Mouse (Mus musculus) gastrocnemius, postnatal 14 days (tissue): ENCODE measurements around the gene Dcbld2. TPM values are rescaled to one million over a fixed set of nuclear protein-coding genes. Genes with fewer than 3 reads are reported as not detected.
"Not testable (repeated sequence)": the region's sequence is repeated elsewhere in the genome, so short reads cannot be mapped to it uniquely, and the experiment has no call there.

Source experiments
- DNase-seq: peaks from one replicate; pipeline ENCODE4 v3.0.0; 2021; ENCODE audit warnings: mixed read lengths
- intact Hi-C: fragments of 180-260 bp; cut with DNase I; formaldehyde crosslinking; loops from one replicate; pipeline ENCODE4 v1.15.1; 2025; ENCODE audit warnings: low total_unique reads
- total RNA-seq, 2 experiments: library from RNA; stranded (reverse); gene quantifications; 2 replicates each; pipeline ENCODE4 v1.2.3; 2021

Gene Dcbld2
- total RNA-seq, 2 experiments from 2014 or later = 8.6 to 12.9 TPM

DNA sequence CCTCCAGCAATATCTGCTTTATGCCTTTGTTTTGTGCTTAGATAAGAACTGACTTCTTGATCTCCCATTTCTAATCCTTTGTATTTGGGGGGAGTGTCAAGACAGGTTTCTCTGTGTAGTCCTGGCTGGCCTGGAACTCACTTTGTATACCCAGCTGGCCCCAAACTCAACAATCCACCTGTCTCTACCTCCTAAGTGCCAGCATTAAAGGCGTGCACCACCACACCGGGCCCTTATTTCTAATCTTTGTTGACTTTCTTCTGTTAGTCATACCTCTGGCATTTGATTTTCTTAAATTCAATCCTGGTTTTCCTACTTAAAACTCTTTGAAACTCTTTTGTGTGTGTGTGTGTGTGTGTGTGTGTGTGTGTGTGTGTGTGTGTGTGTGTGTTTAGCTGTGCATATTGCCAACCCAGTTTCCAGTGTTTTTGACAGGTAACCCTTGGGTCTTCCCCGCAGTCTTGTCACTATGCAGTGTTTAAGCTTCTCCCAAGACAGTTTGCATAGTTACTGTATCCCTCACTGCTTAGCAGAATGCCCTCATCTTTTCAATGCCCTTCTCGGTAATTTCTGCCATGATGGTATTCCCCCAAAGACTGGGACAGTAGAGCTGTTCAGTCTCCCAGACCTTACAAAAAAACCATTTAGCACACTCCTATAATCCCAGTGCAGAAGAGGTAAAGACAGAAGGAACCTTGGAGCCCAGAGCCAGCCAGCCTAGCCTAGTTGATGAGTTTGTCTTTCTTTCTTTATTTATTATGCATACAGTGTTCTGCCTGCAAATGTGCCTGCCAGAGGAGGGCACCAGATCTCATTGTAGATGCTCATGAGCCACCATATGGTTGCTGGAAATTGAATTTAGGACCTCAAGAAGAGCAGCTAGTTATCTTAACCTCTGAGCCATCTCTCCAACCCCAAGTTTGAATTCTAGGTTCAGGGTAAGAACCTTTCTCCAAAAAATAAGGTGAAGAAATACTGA lies 38.3 kb downstream of the Dcbld2 start:
- no peak for DNase-seq
- intact Hi-C loops = no loop called here

DNA sequence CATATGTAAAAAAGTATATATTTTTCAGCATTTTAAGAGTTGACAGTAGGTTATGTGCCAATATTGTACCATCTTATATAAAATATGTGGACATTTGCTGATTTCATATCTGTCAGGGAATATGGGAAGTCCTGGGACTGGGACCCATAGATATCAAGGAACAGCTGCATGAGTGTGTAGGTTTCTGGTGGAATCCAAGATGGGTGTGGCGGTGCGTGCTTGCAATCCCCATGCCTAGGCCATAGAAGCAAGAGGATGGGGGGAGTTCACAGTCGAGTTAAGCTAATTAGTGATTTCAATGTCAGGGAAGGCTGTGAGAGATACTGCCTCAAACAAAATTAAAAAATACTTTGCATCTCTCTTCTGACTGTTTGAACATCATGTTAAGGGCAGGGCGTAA lies 40.8 kb downstream of the Dcbld2 start:
- intact Hi-C loops = no loop called here
- DNase-seq = no peak

DNA sequence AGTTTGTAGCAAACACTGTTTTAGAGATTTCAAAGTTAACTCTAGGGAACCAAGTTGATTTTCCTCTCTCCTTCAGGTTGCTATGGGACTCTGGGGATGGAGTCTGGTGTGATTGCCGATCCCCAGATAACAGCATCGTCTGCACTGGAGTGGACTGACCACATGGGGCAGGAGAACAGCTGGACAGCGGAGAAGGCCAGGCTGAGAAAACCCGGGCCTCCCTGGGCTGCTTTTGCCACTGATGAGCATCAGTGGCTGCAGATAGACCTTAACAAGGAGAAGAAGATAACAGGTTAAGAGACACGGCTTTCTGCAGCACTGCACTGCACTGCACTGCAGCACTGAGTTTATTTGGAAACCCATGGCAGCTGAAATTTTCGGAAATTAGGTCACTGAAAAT lies 42.4 kb downstream of the Dcbld2 start:
- intact Hi-C loops = loop anchor here (5.0 kb wide), 2 partner anchors 148 to 177 kb away; no protein-coding TSS in a partner anchor
- no peak for DNase-seq

DNA sequence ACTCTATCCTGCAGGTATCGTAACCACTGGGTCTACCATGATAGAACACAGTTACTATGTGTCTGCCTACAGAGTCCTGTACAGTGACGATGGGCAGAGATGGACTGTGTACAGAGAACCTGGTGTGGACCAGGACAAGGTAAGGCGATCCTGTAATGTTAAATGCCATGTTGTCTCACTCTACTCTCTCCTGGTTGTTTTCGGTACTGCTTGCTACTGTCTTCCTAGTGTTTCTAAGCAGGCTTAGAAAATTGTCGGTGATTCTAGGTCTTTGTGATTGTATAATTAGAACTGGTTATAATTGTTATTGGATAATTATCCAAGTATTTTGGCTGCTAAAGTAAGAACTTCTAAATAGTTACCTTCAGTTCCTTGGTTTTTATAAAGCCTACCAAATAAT lies 43.4 kb downstream of the Dcbld2 start:
- intact Hi-C loops = loop anchor here (5.0 kb wide), 2 partner anchors 149 to 176 kb away; no protein-coding TSS in a partner anchor
- DNase-seq = no peak

DNA sequence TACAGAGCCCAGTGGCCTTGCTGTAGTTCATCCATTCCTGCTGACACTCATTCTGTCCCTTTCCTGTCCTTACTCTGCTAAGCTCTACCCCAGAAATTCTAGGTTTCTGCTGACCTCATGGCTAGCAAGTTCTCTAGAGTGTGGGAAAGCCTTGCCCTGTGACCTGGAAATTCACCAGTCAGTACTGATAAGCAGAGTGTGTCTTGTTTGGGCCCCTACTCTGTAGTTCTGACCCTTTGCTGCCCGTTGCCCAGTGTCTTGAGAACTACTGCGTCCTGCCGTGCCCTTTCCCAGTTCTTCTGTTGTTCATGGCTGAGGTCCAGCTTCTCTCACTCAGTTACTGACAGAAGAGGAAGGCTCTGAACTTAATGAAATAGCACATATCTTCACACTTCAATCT lies 44.9 kb downstream of the Dcbld2 start:
- intact Hi-C loops = loop anchor here (5.0 kb wide), 2 partner anchors 151 to 174 kb away; no protein-coding TSS in a partner anchor

DNA sequence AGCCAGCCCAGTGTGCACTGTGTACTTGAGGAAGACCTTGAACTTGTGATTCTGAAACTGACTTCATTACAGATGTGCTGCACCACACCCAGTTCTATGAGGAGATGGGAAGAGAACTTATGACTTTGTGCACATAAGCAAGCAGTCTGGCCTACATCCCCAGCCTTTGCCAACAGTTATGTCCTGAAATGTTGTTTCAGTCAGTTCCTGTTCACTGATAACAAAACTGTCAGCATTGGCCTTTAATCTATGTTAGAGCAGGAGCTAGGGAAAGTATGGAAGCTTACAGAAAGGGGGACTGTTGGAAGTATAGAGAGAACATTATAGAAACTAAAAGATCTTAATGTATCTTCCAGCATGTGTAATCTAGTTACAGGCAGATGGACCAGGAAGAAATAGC lies 45.6 kb downstream of the Dcbld2 start:
- intact Hi-C loops = loop anchor here (5.0 kb wide), 2 partner anchors 152 to 173 kb away; no protein-coding TSS in a partner anchor
- no peak for DNase-seq

More for the DNA sequence above, 44.9 kb downstream of the Dcbld2 start:
- no peak for DNase-seq

DNA sequence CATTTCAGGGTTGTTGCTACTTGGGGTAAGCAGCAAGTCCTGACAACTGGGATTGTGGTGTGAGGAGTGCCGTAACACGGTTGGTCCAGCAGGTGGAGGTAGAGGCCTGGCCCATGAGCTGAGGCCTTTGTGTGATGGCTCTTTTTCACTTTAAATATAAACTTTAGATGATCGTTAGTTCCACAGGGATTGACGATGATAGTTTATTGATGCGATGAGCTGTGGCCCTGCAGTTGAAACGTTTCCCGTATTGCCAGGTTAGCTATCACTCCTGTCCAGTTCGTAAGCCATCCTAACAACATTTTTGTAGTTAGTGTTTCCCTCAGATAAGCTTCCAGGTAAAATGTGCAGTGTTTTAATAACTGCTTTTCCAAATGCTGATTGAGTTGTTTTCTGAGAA lies 46.4 kb downstream of the Dcbld2 start:
- intact Hi-C loops = loop anchor here (5.0 kb wide), 2 partner anchors 152 to 173 kb away; no protein-coding TSS in a partner anchor
- peak; percentile 28 for DNase-seq

DNA sequence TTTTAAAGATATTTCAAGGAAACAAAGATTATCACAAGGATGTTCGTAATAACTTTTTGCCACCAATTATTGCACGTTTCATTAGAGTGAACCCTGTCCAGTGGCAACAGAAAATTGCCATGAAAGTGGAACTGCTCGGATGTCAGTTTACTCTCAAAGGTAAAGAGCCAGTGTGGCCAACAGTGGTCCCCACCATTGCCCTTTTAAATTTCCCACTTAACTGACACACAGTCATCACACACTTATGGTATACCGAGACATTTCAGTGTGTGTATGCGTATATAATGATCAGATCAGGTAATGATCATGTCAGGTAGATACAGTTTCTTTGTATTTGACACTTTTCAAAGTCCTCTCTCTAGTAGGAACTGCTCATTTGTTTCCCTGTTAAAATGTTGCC lies 46.9 kb downstream of the Dcbld2 start:
- intact Hi-C loops = no loop called here
- no peak for DNase-seq

DNA sequence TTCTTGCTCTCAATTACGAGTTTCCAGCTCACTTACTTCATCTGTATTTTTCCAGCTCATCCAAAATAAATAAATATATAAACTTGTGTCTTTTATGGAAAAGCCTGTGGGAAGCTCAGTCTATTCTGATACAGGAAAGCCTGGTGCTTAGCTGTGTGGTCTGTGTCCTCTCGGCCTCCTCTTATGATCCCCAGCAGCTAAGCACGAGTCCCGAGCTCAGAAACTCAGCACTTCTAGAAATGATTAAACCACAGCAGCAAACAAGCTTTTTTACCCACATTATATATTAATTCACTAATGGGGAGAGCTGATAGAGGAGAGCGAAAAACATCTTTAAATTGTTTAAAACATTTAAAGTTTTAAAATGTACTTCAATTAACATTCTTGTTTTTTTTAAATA lies 48.2 kb downstream of the Dcbld2 start:
- intact Hi-C loops = no loop called here
- DNase-seq = no peak

DNA sequence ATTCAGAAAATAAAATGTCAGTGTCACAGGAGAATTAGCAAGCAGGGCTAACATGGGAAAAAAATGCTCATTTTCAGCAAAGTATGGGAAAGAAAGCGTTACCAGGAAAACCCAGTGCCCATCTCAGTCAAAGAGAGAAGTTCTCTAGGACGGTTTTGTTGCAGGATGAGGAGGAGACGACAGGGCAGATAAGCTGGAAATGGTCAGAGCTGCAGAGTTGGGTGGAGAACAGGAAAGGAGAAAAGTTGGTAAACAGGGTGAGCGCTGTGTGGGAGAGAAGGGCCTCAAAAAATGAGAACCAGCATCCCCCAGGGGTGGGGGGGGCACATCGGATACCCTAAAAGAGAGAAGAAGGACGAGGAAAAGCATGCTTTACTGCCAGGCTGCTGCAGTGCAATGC lies 48.7 kb downstream of the Dcbld2 start:
- DNase-seq = no peak
- intact Hi-C loops = no loop called here

DNA sequence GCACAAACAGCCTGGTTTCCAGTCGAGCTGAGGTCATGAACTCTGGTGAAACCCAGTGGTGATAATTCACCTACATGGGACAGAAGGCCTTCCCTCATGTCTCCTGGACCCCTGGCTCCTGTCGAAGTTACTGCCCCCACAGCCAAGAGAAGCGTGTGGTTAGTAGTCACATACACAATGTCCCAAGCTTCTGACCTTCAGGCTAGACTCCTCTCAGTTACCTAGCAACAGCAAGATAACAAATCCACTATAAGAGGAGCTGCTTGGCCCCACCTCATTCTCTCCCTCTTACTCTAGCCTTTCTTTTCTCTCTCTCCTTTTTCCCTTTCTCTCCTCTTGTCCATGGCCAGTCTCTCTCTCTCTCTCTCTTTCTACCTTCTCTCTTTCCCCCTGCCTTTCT lies 51.7 kb downstream of the Dcbld2 start:
- intact Hi-C loops = loop anchor here (5.0 to 10.0 kb wide), 2 partner anchors 162 to 275 kb away; no protein-coding TSS in a partner anchor

DNA sequence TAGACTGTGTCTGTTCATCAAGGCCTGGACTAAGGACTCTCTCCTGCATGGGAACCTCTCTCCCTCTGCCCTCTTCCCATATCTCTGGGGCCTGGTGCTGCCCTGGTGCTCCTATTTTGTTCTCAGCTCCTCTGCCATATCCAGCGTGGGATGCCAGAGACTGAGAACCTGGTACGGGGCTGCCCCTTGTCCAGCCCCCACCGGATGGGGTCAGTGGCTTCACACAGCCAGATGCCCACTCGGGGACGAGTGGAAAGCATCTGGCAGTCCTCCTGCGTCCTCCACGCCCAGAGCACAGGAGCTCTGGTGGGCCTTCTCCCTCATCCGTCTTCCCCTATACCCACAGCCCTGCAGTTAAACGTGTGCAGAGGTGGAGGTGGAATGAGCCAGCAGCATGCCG lies 52.1 kb downstream of the Dcbld2 start:
- intact Hi-C loops = loop anchor here (5.0 to 10.0 kb wide), 2 partner anchors 162 to 274 kb away; no protein-coding TSS in a partner anchor
- DNase-seq = no peak

More for the DNA sequence above, 51.7 kb downstream of the Dcbld2 start:
- DNase-seq = not testable (repeated sequence)

DNA sequence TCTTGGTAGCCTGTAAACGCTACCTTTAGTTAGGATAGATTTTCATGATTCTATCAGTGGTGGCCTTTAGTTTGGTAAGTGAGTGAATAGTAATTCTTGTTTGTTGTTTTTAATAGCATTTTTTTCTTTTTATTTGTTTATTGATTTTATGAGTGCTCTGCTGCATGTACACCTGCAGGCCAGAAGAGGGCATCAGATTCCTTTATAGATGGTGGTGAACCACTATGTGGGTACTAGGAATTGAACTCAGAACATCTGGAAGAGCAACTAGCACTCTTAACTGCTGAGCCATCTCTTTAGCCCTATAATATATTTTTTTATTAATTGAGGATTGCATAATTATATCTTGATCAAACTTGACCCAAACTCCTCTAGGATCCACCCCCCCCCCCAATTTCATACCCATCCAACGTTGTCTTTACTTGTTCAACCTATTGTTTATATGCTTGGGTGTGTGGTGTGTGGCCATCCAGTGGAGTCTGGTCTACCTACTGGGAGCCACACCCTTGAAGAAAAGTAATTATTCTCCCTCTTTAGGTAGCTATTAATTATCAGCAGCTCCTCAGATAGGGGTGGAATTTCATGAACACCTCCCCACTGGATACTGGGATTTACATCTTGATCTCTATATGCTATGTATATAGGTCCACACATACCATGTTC lies 53.7 kb downstream of the Dcbld2 start:
- no peak for DNase-seq
- intact Hi-C loops = loop anchor here (5.0 to 10.0 kb wide), 2 partner anchors 160 to 273 kb away; no protein-coding TSS in a partner anchor

DNA sequence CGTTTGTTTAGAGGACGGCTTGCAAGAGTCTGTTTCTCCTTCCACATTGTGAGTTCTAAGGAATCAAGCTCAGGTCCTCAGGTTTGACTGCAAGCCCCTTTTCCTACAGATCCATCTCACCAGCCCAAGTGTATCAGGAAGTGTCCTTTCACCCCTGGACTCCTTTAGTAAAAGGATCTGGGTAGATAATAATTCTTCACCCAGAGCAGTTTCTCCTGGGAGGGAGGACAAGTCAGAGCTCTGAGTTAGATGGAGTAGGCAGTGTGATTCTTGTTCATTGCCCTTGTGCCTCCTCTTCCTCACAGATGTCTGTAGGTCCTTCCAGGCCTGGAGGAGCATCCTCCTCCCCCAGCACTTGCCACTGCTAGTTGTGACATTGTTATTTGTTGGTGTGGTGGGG lies 54.3 kb downstream of the Dcbld2 start:
- intact Hi-C loops = loop anchor here (5.0 to 10.0 kb wide), 2 partner anchors 160 to 272 kb away; no protein-coding TSS in a partner anchor
- no peak for DNase-seq

DNA sequence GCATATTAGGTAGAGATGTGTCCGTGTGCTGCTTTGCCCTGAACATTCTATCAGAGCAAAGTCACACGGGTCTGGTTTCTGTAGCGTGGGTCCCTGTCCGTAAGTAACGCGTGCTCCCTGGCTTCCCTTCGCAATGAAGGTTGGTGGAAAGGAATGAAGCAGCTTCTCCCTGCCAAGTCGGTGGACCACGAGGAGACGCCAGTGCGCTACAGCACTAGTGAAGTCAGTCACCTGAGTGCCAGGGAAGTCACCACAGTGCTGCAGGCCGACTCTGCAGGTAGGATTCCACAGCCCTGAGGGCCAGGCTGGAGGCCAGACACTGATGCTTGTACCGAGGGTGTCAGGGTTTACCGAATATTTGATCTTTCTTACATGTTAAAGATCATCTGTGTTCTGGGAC lies 55.8 kb downstream of the Dcbld2 start:
- DNase-seq = no peak

DNA sequence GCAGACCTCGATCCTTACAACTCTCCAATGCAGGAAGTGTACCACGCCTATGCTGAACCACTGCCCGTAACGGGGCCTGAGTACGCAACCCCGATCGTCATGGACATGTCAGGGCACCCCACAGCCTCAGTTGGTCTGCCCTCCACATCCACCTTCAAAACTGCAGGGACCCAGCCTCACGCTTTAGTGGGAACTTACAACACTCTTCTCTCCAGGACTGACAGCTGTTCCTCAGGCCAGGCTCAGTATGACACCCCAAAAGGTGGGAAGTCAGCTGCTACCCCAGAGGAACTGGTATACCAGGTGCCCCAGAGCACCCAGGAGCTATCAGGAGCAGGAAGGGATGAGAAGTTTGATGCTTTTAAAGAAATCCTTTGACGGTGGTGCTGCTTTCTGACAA lies 57.2 kb downstream of the Dcbld2 start:
- intact Hi-C loops = loop anchor here (5.0 to 10.0 kb wide), 2 partner anchors 57 to 269 kb away; partner anchors contain the start of gene St3gal6
- no peak for DNase-seq

More for the DNA sequence above, 55.8 kb downstream of the Dcbld2 start:
- intact Hi-C loops = loop anchor here (5.0 to 10.0 kb wide), 2 partner anchors 158 to 271 kb away; no protein-coding TSS in a partner anchor

DNA sequence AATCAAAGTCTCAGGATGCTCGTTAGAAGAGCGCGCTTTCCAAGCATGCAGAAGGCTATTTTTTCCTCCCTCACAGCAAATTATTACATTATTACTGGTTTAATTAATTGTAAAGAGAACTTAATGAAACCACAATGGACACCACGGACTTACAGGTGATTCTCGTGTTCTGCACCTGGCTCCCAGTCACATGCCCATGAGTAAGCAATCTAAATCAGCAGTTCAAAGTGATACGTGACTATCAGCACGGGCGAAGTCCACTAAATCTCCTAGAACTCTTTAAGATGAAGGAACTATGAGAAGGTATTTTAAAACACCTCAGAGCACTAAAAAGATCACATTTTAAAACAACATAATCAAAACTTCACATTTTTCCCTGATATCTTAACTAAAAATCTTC lies 61.8 kb downstream of the Dcbld2 start:
- DNase-seq = no peak
- intact Hi-C loops = no loop called here

DNA sequence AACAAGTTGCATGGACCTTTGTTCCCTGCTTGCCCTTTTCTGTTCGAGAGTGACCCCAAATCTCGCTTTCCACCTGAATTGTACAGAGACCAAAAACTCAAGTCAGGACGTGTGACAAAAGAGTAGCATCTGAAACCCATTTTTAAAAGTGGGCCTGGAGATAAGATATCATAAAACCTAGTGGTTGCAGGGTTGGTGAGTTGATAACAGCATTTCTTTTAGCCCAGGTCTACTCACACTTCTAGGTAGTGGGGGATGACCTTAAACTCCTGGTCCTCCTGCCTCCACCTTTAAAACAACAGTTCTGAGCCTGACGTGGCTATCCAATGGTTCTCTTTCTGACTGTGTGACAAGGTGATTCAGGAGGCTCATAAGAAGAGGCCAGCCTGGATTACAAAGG lies 62.6 kb downstream of the Dcbld2 start:
- intact Hi-C loops = no loop called here
- no peak for DNase-seq

DNA sequence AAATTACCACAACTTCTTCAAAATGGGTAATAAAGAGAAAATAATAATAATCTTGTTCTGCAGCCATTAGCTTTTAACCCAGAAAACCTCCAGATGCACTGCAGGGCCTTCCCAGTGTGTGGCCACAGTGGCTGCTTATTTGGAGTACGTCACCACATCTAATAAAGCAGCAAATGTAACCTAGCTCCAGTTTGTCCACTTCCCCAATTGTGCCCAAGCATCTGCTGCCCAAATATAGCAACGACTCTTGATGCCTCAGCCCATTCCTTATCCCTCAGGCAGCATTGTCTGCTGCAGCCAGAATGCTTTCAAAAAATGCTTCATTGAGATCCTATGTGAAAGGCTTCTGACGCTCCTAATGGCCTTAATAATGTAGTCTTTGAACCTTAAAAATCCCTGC lies 66.6 kb downstream of the Dcbld2 start:
- no peak for DNase-seq
- intact Hi-C loops = no loop called here
